Mouse (Mus musculus): ENCODE results near the gene Papss2. TPM values are rescaled to one million over a fixed set of nuclear protein-coding genes. Genes with fewer than 3 reads are reported as not detected.

Papss2 gene
- polyA plus RNA-seq (2012; rRNA removed): 6.4 and 11.8 TPM in 2 replicates

GRCm38 (mm10) chr19:32595506-32596286 is at the start of gene Papss2:
Papss2 (plus strand) TSS chr19:32595790.

Other genes with a start within 250 kb of the Papss2 start
- gene Sgms1, start 206.1 kb upstream of the Papss2 start, polyA plus RNA-seq (2012; rRNA removed): 3.8 and 5.4 TPM in 2 replicates
- gene Rpl9-ps6, start 129.2 kb upstream of the Papss2 start, polyA plus RNA-seq (2012; rRNA removed): 0.22 and 0.28 TPM in 2 replicates
- 31.5 and 60.9 TPM in 2 replicates for gene Minpp1, start 110.0 kb upstream of the Papss2 start, polyA plus RNA-seq (2012; rRNA removed)
- 0.39 and 0.91 TPM in 2 replicates for gene Atad1, start 144.0 kb downstream of the Papss2 start, polyA plus RNA-seq (2012; rRNA removed)
- gene Pten, start 161.7 kb downstream of the Papss2 start, polyA plus RNA-seq (2012; rRNA removed): 7.0 and 8.3 TPM in 2 replicates